Mouse (Mus musculus) adrenal gland, adult 2 months (tissue): ENCODE data around the gene Cenpe. TPM values are rescaled to one million over a fixed set of nuclear protein-coding genes. Genes with fewer than 3 reads are reported as not detected.

Experiments
- polyA plus RNA-seq: library from polyadenylated mRNA; depleted of rRNA; stranded (reverse); fragments of >200 nt; gene quantifications from 2 replicates; pipeline ENCODE4 v1.2.3, GENCODE M21; 2012; rRNA removed
- total RNA-seq, 2 experiments: library from RNA; stranded (reverse); gene quantifications; 2 replicates each; pipeline ENCODE4 v1.2.3; 2021

Gene Cenpe
- total and polyA plus RNA-seq, 3 experiments = 0.42 to 2.1 (median 1.4) TPM

Other genes with a start within 250 kb of the Cenpe start
- 1 to 10 TPM; 1.3 to 4.1 TPM for gene Bdh2, start 68.7 kb downstream of the Cenpe start, total RNA-seq
- 0.19 and 0.47 TPM in 2 replicates for gene Bdh2, start 68.7 kb downstream of the Cenpe start, polyA plus RNA-seq
- 1 to 10 TPM in 1 of 2 experiments, under 1 TPM in 1; 0.92 to 1.3 TPM for gene Slc9b2, start 95.2 kb downstream of the Cenpe start, total RNA-seq
- gene Slc9b2, start 95.2 kb downstream of the Cenpe start, polyA plus RNA-seq = 0.11 TPM in 1 of 2 replicates, not detected in the other
- gene Slc9b1, start 135.5 kb downstream of the Cenpe start, total RNA-seq = under 1 TPM; 0.35 to 0.90 TPM
- gene Slc9b1, start 135.5 kb downstream of the Cenpe start, polyA plus RNA-seq = 0.06 TPM in 1 of 2 replicates, not detected in the other
- 10 to 100 TPM; 25.4 to 31.0 TPM for gene Cisd2, start 211.4 kb downstream of the Cenpe start, total RNA-seq
- 48.4 and 53.3 TPM in 2 replicates for gene Cisd2, start 211.4 kb downstream of the Cenpe start, polyA plus RNA-seq
- 100 to 1,000 TPM; 357 to 547 TPM for gene Ube2d3, start 225.6 kb downstream of the Cenpe start, total RNA-seq
- gene Ube2d3, start 225.6 kb downstream of the Cenpe start, polyA plus RNA-seq = 261 and 295 TPM in 2 replicates